Mouse (Mus musculus) brown adipose tissue, adult 24 weeks (tissue): Measurements from ENCODE around the gene Chpf. TPM values are rescaled to one million over a fixed set of nuclear protein-coding genes. Genes with fewer than 3 reads are reported as not detected.

Experiments
- H3K27ac ChIP-seq: fragments of 200-500 bp; replicated peaks from 2 replicates; pipeline ENCODE4 v1.5.1; 2012; ENCODE audit warnings: low read depth, mild to moderate bottlenecking, low read length
- H3K4me1 ChIP-seq: fragments of 200-500 bp; 2 replicates; pipeline ENCODE4 v1.6.1; 2012; ENCODE audit warnings: low read length, mixed read lengths; ENCODE audit not compliant: control insufficient read depth, insufficient read depth, insufficient read length
- H3K4me3 ChIP-seq: fragments of 200-500 bp; 2 replicates; pipeline ENCODE4 v1.5.1; 2012; ENCODE audit warnings: low read depth, mild to moderate bottlenecking, low read length, moderate library complexity; ENCODE audit not compliant: insufficient read depth
- polyA plus RNA-seq: library from polyadenylated mRNA; stranded (reverse); fragments of >200 nt; gene quantifications from 2 replicates; pipeline ENCODE4 v1.2.4, GENCODE M21; 2012; ENCODE audit not compliant: missing spikeins, insufficient read depth, insufficient read length

Chpf gene
- 3.5 and 5.8 TPM in 2 replicates for polyA plus RNA-seq

- no peaks in the 10 kb centered on the region; the same call in 1 of the 2 replicates for H3K4me1 ChIP-seq
- peak within 1 kb of the TSS; percentile 67 for H3K4me3 ChIP-seq
Observed at GRCm38 (mm10) chr1:75478916-75479634, at the start of gene Chpf, which contains the start of gene Tmem198. Gene Chpf (minus strand): TSS chr1:75479307. Gene Tmem198 (plus strand): TSS chr1:75479532.

GRCm38 (mm10) chr1:75524679-75525078 lies 45.6 kb upstream of the Chpf start:
- no peaks in the 10 kb centered on the region for H3K4me1 ChIP-seq
- no peak overlapping the region for H3K27ac ChIP-seq

More at GRCm38 (mm10) chr1:75478916-75479634, at the start of gene Chpf, which contains the start of gene Tmem198:
- H3K27ac ChIP-seq: no peak within 1 kb of the TSS

GRCm38 (mm10) chr1:75521321-75522031 lies 42.4 kb upstream of the Chpf start, which contains the start of gene Stk11ip:
Gene Stk11ip (plus strand): TSS chr1:75521529.
- peak within 1 kb of the TSS; percentile 87 for H3K27ac ChIP-seq
- no peaks in the 10 kb centered on the region for H3K4me1 ChIP-seq
- H3K4me3 ChIP-seq: peak within 1 kb of the TSS; percentile 85

More at GRCm38 (mm10) chr1:75524679-75525078, 45.6 kb upstream of the Chpf start:
- H3K4me3 ChIP-seq: no peak overlapping the region

- no peaks in the 10 kb centered on the region for H3K4me1 ChIP-seq
- no peak overlapping the region for H3K27ac ChIP-seq
- no peak overlapping the region for H3K4me3 ChIP-seq
Observed at GRCm38 (mm10) chr1:75519576-75519975, 40.5 kb upstream of the Chpf start.

- H3K27ac ChIP-seq: no peak overlapping the region
- no peaks in the 10 kb centered on the region for H3K4me1 ChIP-seq
- H3K4me3 ChIP-seq: no peak overlapping the region
Observed at GRCm38 (mm10) chr1:75518427-75518826, 39.3 kb upstream of the Chpf start.

- H3K4me1 ChIP-seq: no peaks in the 10 kb centered on the region
- no peak overlapping the region for H3K4me3 ChIP-seq
- no peak overlapping the region for H3K27ac ChIP-seq
Observed at GRCm38 (mm10) chr1:75517984-75518383, 38.9 kb upstream of the Chpf start.

GRCm38 (mm10) chr1:75516703-75517380 lies 37.7 kb upstream of the Chpf start:
- no peak overlapping the region for H3K4me3 ChIP-seq
- H3K27ac ChIP-seq: no peak overlapping the region
- no peaks in the 10 kb centered on the region for H3K4me1 ChIP-seq

- H3K27ac ChIP-seq: no peak overlapping the region
- H3K4me1 ChIP-seq: no peaks in the 10 kb centered on the region
- no peak overlapping the region for H3K4me3 ChIP-seq
Observed at GRCm38 (mm10) chr1:75512550-75512949, 33.4 kb upstream of the Chpf start.

- no peak overlapping the region for H3K27ac ChIP-seq
- no peak overlapping the region for H3K4me3 ChIP-seq
- no peaks in the 10 kb centered on the region for H3K4me1 ChIP-seq
Observed at GRCm38 (mm10) chr1:75511437-75512210, 32.5 kb upstream of the Chpf start.

- Histone ChIP-seq H3K4me1 (no peaks in the 10 kb centered on the region), H3K27ac (no peak overlapping the region), H3K4me3 (no peak overlapping the region)
Observed at GRCm38 (mm10) chr1:75510154-75510553, 31.0 kb upstream of the Chpf start.

- Histone ChIP-seq H3K27ac (no peak overlapping the region), H3K4me1 (no peaks in the 10 kb centered on the region), H3K4me3 (no peak overlapping the region)
Observed at GRCm38 (mm10) chr1:75509586-75509985, 30.5 kb upstream of the Chpf start.

GRCm38 (mm10) chr1:75507006-75507405 lies 27.9 kb upstream of the Chpf start, which contains the start of gene Inha:
Gene Inha (plus strand): TSS chr1:75507077.
- Histone ChIP-seq H3K27ac (no peak within 1 kb of the TSS), H3K4me3 (peak within 1 kb of the TSS; percentile 55), H3K4me1 (no peaks in the 10 kb centered on the region)

- Histone ChIP-seq H3K4me3 (peak within 1 kb of the TSS; percentile 55), H3K4me1 (no peaks in the 10 kb centered on the region), H3K27ac (no peak within 1 kb of the TSS)
Observed at GRCm38 (mm10) chr1:75505956-75506831, 27.1 kb upstream of the Chpf start, which contains the start of gene Obsl1. Gene Obsl1 (minus strand): TSS chr1:75506452.
